Mouse (Mus musculus) left cerebral cortex, adult 11 months (tissue): ENCODE measurements around the gene Ppm1g.
A peak's percentile ranks its signal among the peaks of the same experiment; 100 is the strongest.

Source experiments
- DNase-seq: peaks from one replicate; pipeline ENCODE4 v3.0.0; 2022; ENCODE audit warnings: low spot score

The Ppm1g gene

GRCm38 (mm10) chr5:31220448-31221303 is at the start of gene Ppm1g:
Gene Ppm1g, minus strand, starts transcription at chr5:31220687.
- DNase-seq, result peak; percentile 88

GRCm38 (mm10) chr5:31267686-31268085 is 47.2 kb upstream of the Ppm1g start:
- no peak for DNase-seq

- DNase-seq, result no peak
These were observed 45.6 kb upstream of the Ppm1g start for GRCm38 (mm10) chr5:31266101-31266500.

GRCm38 (mm10) chr5:31257616-31258015 is 37.1 kb upstream of the Ppm1g start:
- no peak for DNase-seq

DNA sequence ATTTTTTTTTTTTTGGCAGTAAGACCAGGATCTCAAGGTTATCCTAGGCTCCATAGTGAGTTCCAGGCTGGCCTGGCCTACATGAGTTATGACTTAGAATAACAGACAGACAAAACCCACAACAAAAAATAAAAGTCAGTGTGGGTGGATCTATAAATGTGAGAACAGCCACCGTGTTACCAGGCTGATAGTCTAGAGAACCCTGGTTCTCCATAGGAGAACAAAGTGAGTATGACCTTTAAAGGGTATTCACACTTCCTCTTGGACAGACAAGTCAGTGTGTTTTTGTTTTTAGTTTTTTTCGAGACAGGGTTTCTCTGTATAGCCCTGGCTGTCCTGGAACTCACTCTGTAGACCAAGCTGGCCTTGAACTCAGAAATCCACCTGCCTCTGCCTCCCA is 35.5 kb upstream of the Ppm1g start:
- no peak for DNase-seq

GRCm38 (mm10) chr5:31255381-31255780 is 34.9 kb upstream of the Ppm1g start:
- no peak for DNase-seq

DNA sequence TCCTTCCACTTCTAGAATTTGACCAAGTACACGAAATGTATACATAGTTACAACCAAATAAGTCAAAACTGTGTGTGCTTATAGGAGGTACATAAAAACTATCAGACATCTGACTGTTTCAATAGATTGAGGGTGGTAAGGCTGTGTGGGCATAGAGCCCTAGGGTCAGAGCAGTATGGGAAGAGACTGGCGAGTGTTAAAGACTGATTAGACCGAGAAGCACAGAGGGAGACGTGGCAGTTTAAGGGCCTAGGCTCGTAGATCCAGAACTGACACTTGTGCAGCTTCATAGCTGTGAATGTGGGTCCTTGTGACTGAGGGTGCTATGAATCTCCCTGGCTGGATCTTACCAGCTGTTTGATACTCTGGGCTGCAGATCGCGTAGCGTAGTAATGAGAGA is 34.4 kb upstream of the Ppm1g start:
- DNase-seq, result no peak

DNA sequence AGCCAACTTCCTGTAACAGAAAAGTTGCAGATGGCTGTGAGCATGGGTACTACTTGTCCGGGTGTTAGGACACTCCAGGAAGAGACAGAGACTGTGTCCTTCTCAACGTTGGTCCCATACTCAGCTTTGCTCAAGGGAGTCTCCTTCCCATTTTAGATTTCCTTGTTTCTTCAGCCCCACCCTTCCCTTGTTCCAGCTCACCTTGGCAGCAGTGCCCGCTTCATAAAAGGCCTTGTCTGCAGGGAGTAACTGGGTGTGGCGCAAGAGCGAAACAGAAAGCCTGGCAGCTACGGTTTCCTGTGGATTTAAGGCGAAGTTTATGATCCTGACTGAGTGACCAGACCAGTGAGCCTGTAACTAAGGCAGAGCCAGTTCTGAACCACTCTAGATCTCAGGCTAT is 34.0 kb upstream of the Ppm1g start:
- DNase-seq, result no peak

- DNase-seq, result no peak
These were observed 33.3 kb upstream of the Ppm1g start for GRCm38 (mm10) chr5:31253806-31254205.

GRCm38 (mm10) chr5:31252795-31253545 is 32.5 kb upstream of the Ppm1g start:
- DNase-seq, result no peak

- no peak for DNase-seq
These were observed 31.7 kb upstream of the Ppm1g start for GRCm38 (mm10) chr5:31252151-31252550.

DNA sequence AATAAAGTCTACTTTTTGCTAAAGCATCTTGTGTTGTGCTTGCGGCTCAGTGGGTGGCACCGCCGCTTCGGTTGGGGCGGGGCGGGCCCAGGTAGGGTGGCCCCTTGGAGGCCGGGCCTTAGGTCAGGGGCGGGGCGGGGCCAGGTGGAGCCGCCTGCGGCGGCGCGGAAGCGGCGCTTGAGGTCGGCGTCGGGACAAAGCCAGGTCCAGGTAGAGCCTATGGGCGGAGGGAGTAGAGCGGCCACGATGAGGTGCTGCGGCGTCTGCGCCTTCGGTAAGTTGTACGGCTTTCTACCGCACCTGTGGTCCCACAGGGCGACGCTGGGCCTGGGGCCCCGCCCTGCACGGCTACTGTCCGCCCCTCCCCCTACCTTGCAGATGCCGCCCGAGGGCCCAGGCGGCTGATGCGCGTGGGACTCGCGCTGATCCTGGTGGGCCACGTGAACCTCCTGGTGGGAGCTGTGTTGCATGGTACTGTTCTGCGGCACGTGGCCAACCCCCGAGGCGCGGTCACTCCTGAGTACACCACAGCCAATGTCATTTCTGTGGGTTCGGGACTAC is 31.1 kb upstream of the Ppm1g start, which contains the start of gene Krtcap3:
TSS of gene Krtcap3 (plus strand) at position 151 of the 561 bp plus-strand sequence.
- DNase-seq, result no peak

DNA sequence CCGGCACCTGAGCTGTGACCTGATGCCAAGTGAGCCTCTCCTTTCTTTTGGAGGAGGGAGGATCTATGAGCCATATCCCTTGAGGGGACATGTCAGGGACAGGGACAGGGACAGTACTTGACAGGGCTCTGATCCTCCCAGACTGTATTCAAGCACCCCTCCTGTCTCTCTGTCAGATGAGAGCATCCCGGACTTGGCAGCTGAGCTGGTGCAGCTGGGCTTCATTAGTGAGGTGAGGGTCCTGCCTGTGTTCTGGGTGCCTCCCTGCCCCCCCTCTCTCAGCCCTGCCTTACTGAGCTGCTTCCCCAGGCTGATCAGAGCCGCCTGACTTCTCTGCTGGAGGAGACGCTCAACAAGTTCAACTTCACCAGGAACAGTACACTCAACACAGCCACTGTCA is 30.2 kb upstream of the Ppm1g start:
- no peak for DNase-seq

DNA sequence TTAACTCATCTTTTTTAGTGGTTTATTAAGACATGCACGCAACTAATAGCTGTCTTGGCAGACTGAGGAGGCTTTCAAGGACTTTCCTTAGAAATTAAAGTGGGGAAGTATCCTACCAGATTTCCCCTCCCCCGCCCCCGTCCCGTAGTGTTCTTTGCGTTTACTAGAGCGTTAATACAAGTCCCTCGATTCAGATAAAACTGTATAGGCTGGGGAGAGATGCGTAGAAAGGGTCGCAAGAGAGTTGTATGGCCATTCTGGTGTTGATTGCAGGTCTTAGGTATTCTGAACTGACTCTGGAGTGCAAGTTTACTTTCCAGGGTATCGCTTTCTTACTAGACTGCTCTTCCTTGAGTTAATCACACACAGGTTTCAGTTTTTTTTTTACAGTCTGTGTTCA is 21.7 kb upstream of the Ppm1g start:
- no peak for DNase-seq

- no peak for DNase-seq
These were observed 21.1 kb upstream of the Ppm1g start for GRCm38 (mm10) chr5:31241522-31242034.

- DNase-seq, result peak; percentile 90
These were observed 20.4 kb upstream of the Ppm1g start, which contains the start of the genes Nrbp1 and Gm9970 for GRCm38 (mm10) chr5:31240637-31241521. Gene Nrbp1, plus strand, starts transcription at chr5:31240864. Gene Gm9970, minus strand, starts transcription at chr5:31241232.

DNA sequence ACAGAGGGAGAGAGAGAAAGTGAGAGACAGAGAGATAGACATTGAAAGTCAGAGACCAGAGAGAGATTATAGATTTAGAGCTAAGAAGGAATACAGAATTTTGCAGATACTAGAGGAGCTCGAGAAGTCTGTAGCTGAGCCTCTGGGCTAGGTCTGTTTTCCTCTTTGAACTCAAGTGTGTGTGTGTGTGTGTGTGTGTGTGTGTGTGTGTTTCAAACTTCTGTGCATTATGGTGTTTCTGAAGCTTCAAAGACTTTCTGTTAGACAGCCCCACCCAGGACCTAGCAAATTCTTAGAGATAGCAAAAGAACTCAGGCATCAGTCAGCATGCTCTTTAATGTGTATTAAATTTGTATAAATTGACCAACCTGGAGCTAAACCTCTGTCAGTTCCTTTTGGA is 6.2 kb upstream of the Ppm1g start:
- DNase-seq, result no peak

DNA sequence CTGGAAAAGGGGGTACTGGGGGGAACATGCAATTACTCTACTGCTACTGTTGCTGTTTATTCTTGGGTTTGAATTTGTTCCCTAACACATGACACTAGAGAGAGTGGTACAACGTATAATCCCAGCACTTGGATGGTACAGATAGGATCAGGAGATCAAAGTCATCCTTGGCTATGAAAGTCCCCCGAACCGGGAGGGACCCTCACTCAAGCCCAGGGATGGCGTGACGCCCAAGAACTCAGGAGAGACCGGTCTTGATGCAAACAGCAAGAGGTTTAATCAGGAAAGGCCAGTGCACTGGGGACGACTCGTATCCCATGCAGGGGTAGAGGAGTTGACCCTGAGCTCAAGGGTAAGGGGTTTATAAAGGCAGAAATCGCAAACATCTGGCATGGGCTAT is 2.2 kb upstream of the Ppm1g start:
- no peak for DNase-seq

- DNase-seq, result no peak
These were observed 938 bp upstream of the Ppm1g start for GRCm38 (mm10) chr5:31221304-31221945.

GRCm38 (mm10) chr5:31219911-31220447 is 508 bp downstream of the Ppm1g start:
- no peak for DNase-seq

GRCm38 (mm10) chr5:31219474-31219873 is 1.0 kb downstream of the Ppm1g start:
- no peak for DNase-seq
